Mouse (Mus musculus) heart, adult 9 months (tissue): ENCODE results near the gene Hist1h4b.
A peak's percentile ranks its signal among the peaks of the same experiment; 100 is the strongest.
"Not testable (repeated sequence)": the region's sequence is repeated elsewhere in the genome, so short reads cannot be mapped to it uniquely, and the experiment has no call there.

Source experiments
- DNase-seq, 2 experiments: peaks; one replicate each; pipeline ENCODE4 v3.0.0; 2022; ENCODE audit warnings: low spot score in 2 of 2

Hist1h4b gene

GRCm38 (mm10) chr13:23756790-23757189, at the start of gene Hist1h4b:
TSS of gene Hist1h4b (plus strand) at chr13:23757013.
- DNase-seq, result peak; percentile 83 to 86

- no peak for DNase-seq
Measured at GRCm38 (mm10) chr13:23708041-23708440, 48.8 kb upstream of the Hist1h4b start.

- DNase-seq, result no peak
Measured at GRCm38 (mm10) chr13:23708654-23709053, 48.2 kb upstream of the Hist1h4b start.

GRCm38 (mm10) chr13:23709714-23710373, 47.0 kb upstream of the Hist1h4b start:
- no peak for DNase-seq

DNA sequence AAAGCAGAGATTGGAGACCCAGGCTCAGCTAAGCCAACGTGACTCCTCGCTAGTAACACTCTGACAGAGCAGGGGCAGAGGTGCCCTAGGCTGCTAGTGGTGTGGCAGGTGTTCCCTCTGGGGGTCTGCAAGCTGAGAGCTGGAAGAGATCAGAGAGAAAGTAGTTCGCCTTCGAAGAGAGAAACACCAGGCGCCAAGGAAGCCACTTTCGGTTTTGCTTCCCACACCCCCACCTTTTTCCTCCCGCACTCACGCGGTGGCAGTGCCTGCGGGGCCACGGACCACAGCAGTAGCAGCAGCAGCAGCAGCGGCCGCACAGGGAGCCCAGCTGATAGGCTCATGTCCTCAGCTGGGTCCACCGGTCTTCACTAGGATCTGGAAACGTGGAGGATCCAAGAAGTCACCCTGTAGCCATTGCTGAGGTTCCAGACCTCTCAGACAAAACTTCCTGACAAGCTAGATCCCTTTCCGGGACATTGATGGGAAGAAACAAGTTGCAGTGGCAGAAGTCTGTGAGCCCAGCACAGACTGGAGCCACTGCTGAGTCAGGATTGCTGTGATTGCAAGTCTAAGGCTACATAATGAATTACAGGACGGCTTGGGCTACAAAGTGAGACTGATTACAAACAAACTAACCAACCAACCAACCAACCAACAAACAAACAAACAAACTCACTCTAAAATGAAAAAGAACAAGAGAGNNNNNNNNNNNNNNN, 46.3 kb upstream of the Hist1h4b start, which contains the start of gene Hfe:
TSS of gene Hfe (minus strand) at position 481 of the 716 bp plus-strand sequence.
- DNase-seq, result peak; percentile 67 to 68

DNA sequence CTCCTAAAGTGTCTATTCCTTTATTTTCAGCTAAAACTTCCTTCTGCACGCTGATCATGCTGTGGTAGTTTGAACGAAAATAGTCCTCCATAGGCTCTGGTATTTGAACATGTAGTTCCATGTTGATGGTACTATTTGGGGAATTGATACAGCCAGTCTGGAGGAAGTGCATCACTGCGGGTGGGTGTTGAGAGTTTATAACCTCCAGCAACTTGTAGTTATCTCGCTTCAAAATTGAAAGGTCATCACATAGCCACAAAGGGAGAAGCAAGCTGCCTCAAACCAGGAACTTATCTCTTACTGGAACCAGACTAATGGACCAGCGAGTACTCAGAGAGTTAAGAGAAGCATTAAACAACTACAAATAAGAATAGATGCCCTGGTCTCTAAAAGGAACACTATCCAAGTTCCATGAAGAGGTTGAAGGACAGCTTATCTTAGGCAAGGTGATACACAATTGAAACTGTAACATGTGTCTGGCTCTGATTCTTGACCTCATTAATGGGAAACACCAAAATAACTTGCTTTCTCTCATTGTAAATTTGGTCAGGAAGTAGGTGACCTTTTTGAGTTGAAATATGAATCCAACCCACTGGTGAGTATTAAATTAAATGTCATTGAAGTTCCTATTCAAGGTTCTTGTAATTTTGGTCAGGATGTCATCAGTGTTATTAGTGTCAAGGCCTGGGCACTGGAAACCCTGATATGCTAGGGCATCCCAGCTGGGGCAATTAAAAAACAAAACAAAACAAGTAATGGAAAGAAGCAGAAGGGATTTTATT, 40.4 kb upstream of the Hist1h4b start:
- DNase-seq, result peak in 1 of 2 experiments; percentile 35

GRCm38 (mm10) chr13:23717176-23717575, 39.6 kb upstream of the Hist1h4b start:
- DNase-seq, result no peak

- DNase-seq, result not testable (repeated sequence)
Measured at GRCm38 (mm10) chr13:23717593-23718245, 39.1 kb upstream of the Hist1h4b start.

DNA sequence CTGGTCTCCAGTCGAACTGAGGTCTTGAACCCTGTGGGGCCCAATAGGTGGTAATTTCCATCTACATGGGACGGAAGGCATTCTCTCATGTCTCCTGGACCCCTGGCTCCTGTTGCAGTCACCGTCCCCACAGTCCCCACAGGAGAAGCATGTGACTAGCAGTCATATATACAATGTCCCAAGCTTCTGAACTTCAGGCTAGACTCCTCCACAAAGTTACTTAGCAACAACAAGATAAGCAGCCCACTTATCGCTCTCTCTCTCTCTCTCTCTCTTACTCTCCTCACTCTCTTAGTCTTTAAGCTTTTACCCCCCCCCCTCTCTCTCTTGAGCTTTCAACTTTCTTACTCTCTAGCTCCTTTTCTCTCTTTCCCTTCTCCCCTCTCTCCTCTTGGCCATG, 32.6 kb upstream of the Hist1h4b start:
- no peak for DNase-seq

- no peak for DNase-seq
Measured at GRCm38 (mm10) chr13:23725213-23725612, 31.6 kb upstream of the Hist1h4b start.

- DNase-seq, result peak in 1 of 2 experiments; percentile 25
Measured at GRCm38 (mm10) chr13:23728472-23729191, 28.2 kb upstream of the Hist1h4b start.

GRCm38 (mm10) chr13:23729192-23729525, 27.7 kb upstream of the Hist1h4b start:
- DNase-seq, result peak; percentile 46 to 52

- DNase-seq, result no peak
Measured at GRCm38 (mm10) chr13:23729706-23730105, 27.1 kb upstream of the Hist1h4b start.

- DNase-seq, result peak; percentile 27 to 55
Measured at GRCm38 (mm10) chr13:23730479-23730878, 26.3 kb upstream of the Hist1h4b start.

DNA sequence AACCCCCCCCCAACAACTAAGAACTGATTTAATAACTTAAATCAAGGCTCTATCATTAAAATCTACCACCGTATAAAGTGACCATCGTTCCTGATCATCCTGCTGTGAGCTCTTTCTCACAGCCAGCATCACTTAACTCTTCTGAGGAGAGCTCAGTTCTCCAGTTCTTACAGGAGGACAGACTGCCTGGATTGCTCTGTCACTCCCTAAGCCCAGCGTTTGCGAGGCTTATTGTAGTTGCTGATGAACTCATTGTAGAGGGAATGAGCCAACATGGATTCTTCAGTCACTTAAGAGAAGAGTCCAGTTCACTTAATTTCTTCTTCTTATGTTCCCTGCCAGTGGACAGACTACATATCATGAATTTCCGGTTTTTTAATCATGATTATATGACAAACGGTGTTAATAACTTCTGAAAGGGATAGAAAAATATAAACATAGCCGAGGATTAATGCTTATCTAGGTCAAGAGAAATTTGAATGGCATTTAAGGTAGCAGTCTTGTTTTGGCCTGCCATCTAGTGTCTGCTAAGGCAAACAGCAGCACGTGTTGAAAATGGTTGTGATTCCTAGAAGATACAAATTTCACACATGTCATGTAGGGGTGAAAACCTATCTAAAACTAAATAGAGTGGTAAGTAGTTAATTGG, 24.5 kb upstream of the Hist1h4b start:
- DNase-seq, result peak in 1 of 2 experiments; percentile 39

GRCm38 (mm10) chr13:23737091-23737490, 19.7 kb upstream of the Hist1h4b start:
- no peak for DNase-seq

DNA sequence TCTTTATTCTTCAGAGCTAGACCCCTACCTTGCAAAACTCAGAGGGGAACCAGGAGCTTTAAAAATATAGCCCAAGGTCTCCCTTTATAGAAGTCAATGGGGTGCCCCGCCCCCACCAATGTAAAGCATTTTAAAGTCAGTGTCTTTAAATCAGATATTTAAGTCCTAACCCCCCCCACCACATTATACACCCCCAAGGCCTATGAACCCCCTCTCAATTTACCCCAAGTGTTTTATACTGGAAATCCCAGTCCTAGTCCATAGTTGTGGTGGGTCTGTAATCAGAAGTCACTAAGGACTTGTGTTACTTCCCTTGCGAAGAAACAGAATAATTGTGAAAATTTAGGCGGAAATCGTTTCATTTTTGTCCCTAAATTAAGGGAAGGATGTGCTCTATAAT, 18.8 kb upstream of the Hist1h4b start:
- peak in 1 of 2 experiments; percentile 36 for DNase-seq

DNA sequence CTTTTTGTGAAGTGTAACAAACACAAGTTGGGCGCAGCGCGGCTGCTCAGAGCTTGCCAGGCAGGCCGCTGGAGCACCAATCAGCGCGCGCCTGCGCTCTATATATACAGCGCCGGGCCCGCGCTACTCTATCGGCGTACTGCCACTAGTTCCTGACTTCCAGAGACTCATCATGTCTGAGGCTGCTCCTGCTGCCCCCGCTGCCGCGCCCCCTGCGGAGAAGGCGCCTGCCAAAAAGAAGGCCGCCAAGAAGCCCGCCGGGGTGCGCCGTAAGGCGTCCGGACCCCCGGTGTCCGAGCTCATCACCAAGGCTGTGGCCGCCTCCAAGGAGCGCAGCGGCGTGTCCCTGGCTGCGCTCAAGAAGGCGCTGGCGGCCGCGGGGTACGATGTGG, 18.1 kb upstream of the Hist1h4b start, which contains the start of gene Hist1h1c:
TSS of gene Hist1h1c (plus strand) at position 132 of the 392 bp plus-strand sequence.
- peak; percentile 92 to 96 for DNase-seq

GRCm38 (mm10) chr13:23739069-23739921, 17.5 kb upstream of the Hist1h4b start:
- peak; percentile 98 to 99 for DNase-seq

- no peak for DNase-seq
Measured at GRCm38 (mm10) chr13:23739922-23740252, 16.9 kb upstream of the Hist1h4b start.
